ENCODE assay signal across 21 mouse cellular contexts in the genomic region with DNA sequence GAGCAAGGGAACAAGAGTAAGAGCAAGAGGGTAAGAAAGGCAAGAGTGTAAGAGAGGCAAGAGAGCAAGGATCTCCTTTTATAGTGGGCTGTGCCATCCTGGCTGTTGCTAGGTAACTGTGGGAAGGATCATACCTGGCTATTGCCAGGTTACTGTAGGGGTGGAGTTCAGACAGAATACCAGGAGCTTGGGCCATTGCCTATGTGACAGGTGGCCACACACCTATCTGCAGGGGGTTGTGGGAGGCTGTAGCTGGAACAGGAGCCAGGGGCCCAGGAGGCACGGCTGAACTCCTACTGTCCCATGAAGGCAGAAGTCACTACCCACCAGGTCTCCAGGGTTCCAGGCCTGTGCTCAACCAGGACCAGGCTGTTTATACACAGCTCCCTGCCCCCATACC.
DNase-seq lines count a peak whose midpoint lies in the region; ATAC-seq and TF ChIP-seq lines count a peak whose summit lies in the region.
"Had no signal": no experiment of that assay in that cellular context is flagged by ENCODE, and none has a peak within 500 bp of the region (broad histone marks: within the 10 kb centered on the region; RNA-seq: fewer than 3 reads in every experiment).

No protein-coding gene starts in this region.

- TF ChIP-seq EP300 in stomach, postnatal 0 days (optimal IDR thresholded peaks at IDR 0.05), result no peak

- ATAC-seq in midbrain, embryonic 14.5 days (ENCODE audit: low FRiP score, low TSS enrichment), result 0 out of 2 replicates have a peak, but pooled peaks have one; percentile 24
- no peak for ATAC-seq in midbrain, embryonic 15.5 days (replicated peaks)
- no peak for ATAC-seq in liver, embryonic 12.5 days
- ATAC-seq in stomach, postnatal 0 days (ENCODE audit: low FRiP score, low TSS enrichment), result no peak
- ATAC-seq in heart, embryonic 11.5 days (replicated peaks; ENCODE audit: insufficient number of reproducible peaks, low FRiP score, low TSS enrichment), result no peak
- ATAC-seq: activated CD4-positive, CD25-positive, alpha-beta regulatory T cell, adult 4 months; forebrain, embryonic 14.5 days; intestine, embryonic 15.5 days had no signal

- TF ChIP-seq CTCF in cerebellum, adult 2 months (IDR thresholded peaks at IDR 0.05; ENCODE audit: borderline replicate concordance, insufficient read depth, low read depth, low read length), result no peak
- no peak for TF ChIP-seq CTCF in stomach, postnatal 0 days (IDR thresholded peaks at IDR 0.05; ENCODE audit: low read depth)

- TF ChIP-seq POLR2A in cerebellum, adult 2 months (IDR thresholded peaks at IDR 0.05; ENCODE audit: borderline replicate concordance, insufficient read depth, low read length), result no peak

- no peaks in the 10 kb centered on the region for H3K9me3 ChIP-seq in midbrain, embryonic 14.5 days (ENCODE audit: control insufficient read depth, low read length)
- no peaks in the 10 kb centered on the region for H3K9me3 ChIP-seq in midbrain, embryonic 15.5 days
- no peaks in the 10 kb centered on the region for H3K9me3 ChIP-seq in liver, embryonic 12.5 days (replicated peaks)
- H3K9me3 ChIP-seq in stomach, postnatal 0 days (ENCODE audit: control insufficient read depth, low read length), result no peaks in the 10 kb centered on the region
- no peaks in the 10 kb centered on the region for H3K9me3 ChIP-seq in heart, embryonic 11.5 days (replicated peaks; ENCODE audit: control insufficient read depth, low read length)
- H3K9me3 ChIP-seq: embryonic facial prominence, embryonic 15.5 days; forebrain, embryonic 10.5 days; hindbrain, embryonic 12.5 days; intestine, embryonic 15.5 days had no signal

- no peaks in the 10 kb centered on the region for H3K36me3 ChIP-seq in midbrain, embryonic 14.5 days (ENCODE audit: control insufficient read depth, insufficient read depth, low read length)
- no peaks in the 10 kb centered on the region for H3K36me3 ChIP-seq in midbrain, embryonic 15.5 days (replicated peaks)
- no peaks in the 10 kb centered on the region for H3K36me3 ChIP-seq in liver, embryonic 12.5 days
- H3K36me3 ChIP-seq in stomach, postnatal 0 days (ENCODE audit: control insufficient read depth, insufficient read depth, low read length), result no peaks in the 10 kb centered on the region
- H3K36me3 ChIP-seq in heart, embryonic 11.5 days (ENCODE audit: control insufficient read depth, insufficient read depth, low read length), result no peaks in the 10 kb centered on the region
- H3K36me3 ChIP-seq: embryonic facial prominence, embryonic 15.5 days; forebrain, embryonic 10.5 days; hindbrain, embryonic 12.5 days; intestine, embryonic 15.5 days had no signal

- 76% methylated on average over 1 of the region's 1 CpGs for WGBS in midbrain, embryonic 14.5 days
- 83% methylated on average over 1 of the region's 1 CpGs for WGBS in midbrain, embryonic 15.5 days
- WGBS in cerebellum, adult 2 months, result 11% methylated on average over 1 of the region's 1 CpGs
- 73% methylated on average over 1 of the region's 1 CpGs for WGBS in liver, embryonic 12.5 days (ENCODE audit: insufficient replicate concordance)
- WGBS in stomach, postnatal 0 days, result 91% methylated on average over 1 of the region's 1 CpGs
- 60% methylated on average over 1 of the region's 1 CpGs for WGBS in heart, embryonic 11.5 days (ENCODE audit: insufficient replicate concordance)

- no peak overlapping the region for H3K4me3 ChIP-seq in midbrain, embryonic 14.5 days (replicated peaks; ENCODE audit: low read depth, low read length)
- H3K4me3 ChIP-seq in midbrain, embryonic 15.5 days, result no peak overlapping the region
- H3K4me3 ChIP-seq in cerebellum, adult 2 months (replicated peaks; ENCODE audit: insufficient read depth, low read depth, low read length), result no peak overlapping the region
- no peak overlapping the region for H3K4me3 ChIP-seq in liver, embryonic 12.5 days
- H3K4me3 ChIP-seq in stomach, postnatal 0 days (ENCODE audit: low read depth, low read length), result no peak overlapping the region
- H3K4me3 ChIP-seq in heart, embryonic 11.5 days (ENCODE audit: low read depth, low read length), result no peak overlapping the region
- H3K4me3 ChIP-seq: embryonic facial prominence, embryonic 15.5 days; erythroblast, embryonic 14.5 days; forebrain, embryonic 10.5 days; hindbrain, embryonic 12.5 days; intestine, embryonic 15.5 days had no signal

- no peaks in the 10 kb centered on the region for H3K27me3 ChIP-seq in midbrain, embryonic 14.5 days (ENCODE audit: control insufficient read depth, insufficient read depth, low read length)
- no peaks in the 10 kb centered on the region for H3K27me3 ChIP-seq in midbrain, embryonic 15.5 days (replicated peaks)
- no peaks in the 10 kb centered on the region for H3K27me3 ChIP-seq in cerebellum, adult 2 months (ENCODE audit: control insufficient read depth, insufficient read depth, low read length)
- no peaks in the 10 kb centered on the region for H3K27me3 ChIP-seq in liver, embryonic 12.5 days (replicated peaks)
- no peaks in the 10 kb centered on the region for H3K27me3 ChIP-seq in stomach, postnatal 0 days (ENCODE audit: control insufficient read depth, insufficient read depth, low read length)
- H3K27me3 ChIP-seq in heart, embryonic 11.5 days (ENCODE audit: control insufficient read depth, insufficient read depth, low read length), result no peaks in the 10 kb centered on the region
- H3K27me3 ChIP-seq: embryonic facial prominence, embryonic 15.5 days; hindbrain, embryonic 12.5 days; intestine, embryonic 15.5 days had no signal

- no peak overlapping the region for H3K9ac ChIP-seq in midbrain, embryonic 14.5 days (replicated peaks; ENCODE audit: low read length)
- H3K9ac ChIP-seq in midbrain, embryonic 15.5 days, result no peak overlapping the region
- no peak overlapping the region for H3K9ac ChIP-seq in liver, embryonic 12.5 days
- no peak overlapping the region for H3K9ac ChIP-seq in stomach, postnatal 0 days (ENCODE audit: low read length)
- H3K9ac ChIP-seq in heart, embryonic 11.5 days (ENCODE audit: low read depth, low read length), result no peak overlapping the region
- H3K9ac ChIP-seq: embryonic facial prominence, embryonic 15.5 days; hindbrain, embryonic 12.5 days; intestine, embryonic 15.5 days had no signal

- no peak for DNase-seq in midbrain, embryonic 14.5 days
- DNase-seq in cerebellum, adult 2 months, result peak; percentile 70 to 84
- DNase-seq in cerebellum, postnatal 10 days, result peak; percentile 23 to 46
- DNase-seq in stomach, postnatal 0 days (ENCODE audit: low spot score), result no peak
- DNase-seq in left cerebral cortex, postnatal 25 days (ENCODE audit: low spot score in 2 of 2), result no peak
- DNase-seq: adrenal gland, postnatal 14 days; gastrocnemius, postnatal 36 days; heart, adult 11 months; heart, postnatal 10 days; heart, postnatal 4 days; kidney, adult 18-20 months had no signal

- no peaks in the 10 kb centered on the region for H3K4me1 ChIP-seq in midbrain, embryonic 14.5 days (ENCODE audit: control insufficient read depth, insufficient read depth, low read length)
- no peaks in the 10 kb centered on the region for H3K4me1 ChIP-seq in midbrain, embryonic 15.5 days
- H3K4me1 ChIP-seq in cerebellum, adult 2 months (ENCODE audit: control insufficient read depth, insufficient read depth, low read length), result peaks cover 4% of the 10 kb centered on the region; the same call in 1 of the 2 replicates
- H3K4me1 ChIP-seq in liver, embryonic 12.5 days, result no peaks in the 10 kb centered on the region
- H3K4me1 ChIP-seq in stomach, postnatal 0 days (replicated peaks; ENCODE audit: control insufficient read depth, insufficient read depth), result no peaks in the 10 kb centered on the region
- 0 out of 2 replicates have a peak, but pooled peaks cover 3% of the 10 kb centered on the region for H3K4me1 ChIP-seq in heart, embryonic 11.5 days (ENCODE audit: control insufficient read depth, insufficient read depth, low read length)
- H3K4me1 ChIP-seq: embryonic facial prominence, embryonic 15.5 days; forebrain, embryonic 10.5 days; hindbrain, embryonic 12.5 days; intestine, embryonic 15.5 days had no signal

- no peak overlapping the region for H3K4me2 ChIP-seq in midbrain, embryonic 14.5 days (ENCODE audit: low read length)
- H3K4me2 ChIP-seq in midbrain, embryonic 15.5 days, result no peak overlapping the region
- H3K4me2 ChIP-seq in liver, embryonic 12.5 days, result no peak overlapping the region
- H3K4me2 ChIP-seq in stomach, postnatal 0 days (replicated peaks; ENCODE audit: low read depth), result no peak overlapping the region
- no peak overlapping the region for H3K4me2 ChIP-seq in heart, embryonic 11.5 days
- H3K4me2 ChIP-seq: embryonic facial prominence, embryonic 15.5 days; hindbrain, embryonic 12.5 days; intestine, embryonic 15.5 days had no signal

- no peak overlapping the region for H3K27ac ChIP-seq in midbrain, embryonic 14.5 days (replicated peaks; ENCODE audit: low read depth, low read length)
- no peak overlapping the region for H3K27ac ChIP-seq in midbrain, embryonic 15.5 days
- H3K27ac ChIP-seq in cerebellum, adult 2 months (ENCODE audit: insufficient read depth, low read length), result no peak overlapping the region
- H3K27ac ChIP-seq in liver, embryonic 12.5 days, result no peak overlapping the region
- no peak overlapping the region for H3K27ac ChIP-seq in stomach, postnatal 0 days (replicated peaks)
- H3K27ac ChIP-seq in heart, embryonic 11.5 days (ENCODE audit: low read depth, low read length), result no peak overlapping the region
- H3K27ac ChIP-seq: embryonic facial prominence, embryonic 15.5 days; forebrain, embryonic 10.5 days; hindbrain, embryonic 12.5 days; intestine, embryonic 15.5 days had no signal

- intact Hi-C loops in left cerebral cortex, postnatal 25 days (cut with DNase I), result no loop called here

Comparison
In these comparisons a context has a peak if more than half of its experiments do, and no peak if none do; other contexts are left out.
1. DNase-seq: peak in cerebellum, adult 2 months (2 of 2) and cerebellum, postnatal 10 days (2 of 2); none in midbrain, embryonic 14.5 days (single experiment), stomach, postnatal 0 days (single experiment) and left cerebral cortex, postnatal 25 days (0 of 2).